Mouse (Mus musculus) bone marrow, adult 2 months (tissue): ENCODE results near the gene Actr2.

ENCODE experiments used
- CTCF ChIP-seq: fragments of 200-500 bp; IDR thresholded peaks from 2 replicates; pipeline ENCODE4 v1.5.1; 2011; ENCODE audit warnings: low read length, control low read depth; ENCODE audit not compliant: control insufficient read depth, insufficient read depth
- POLR2A ChIP-seq: fragments of 200-500 bp; IDR thresholded peaks from 2 replicates; pipeline ENCODE4 v1.6.1; 2011; ENCODE audit warnings: low read depth, mild to moderate bottlenecking, control low read depth, low read length, borderline replicate concordance; ENCODE audit not compliant: control insufficient read depth

GRCm38 (mm10) chr11:20126673-20127516 is 14.2 kb upstream of the Actr2 start:
- TF ChIP-seq CTCF (no peak), POLR2A (no peak)
